Mouse (Mus musculus) adrenal gland, adult (tissue): ENCODE results near the gene Nmrk2.
A peak's percentile ranks its signal among the peaks of the same experiment; 100 is the strongest.

Experiments used
- DNase-seq, 2 experiments: peaks; one replicate each; pipeline ENCODE4 v3.0.0; 2022 to 2023; ENCODE audit warnings: low spot score in 1 of 2; ENCODE audit not compliant: inconsistent age in 2 of 2

Gene Nmrk2

DNA sequence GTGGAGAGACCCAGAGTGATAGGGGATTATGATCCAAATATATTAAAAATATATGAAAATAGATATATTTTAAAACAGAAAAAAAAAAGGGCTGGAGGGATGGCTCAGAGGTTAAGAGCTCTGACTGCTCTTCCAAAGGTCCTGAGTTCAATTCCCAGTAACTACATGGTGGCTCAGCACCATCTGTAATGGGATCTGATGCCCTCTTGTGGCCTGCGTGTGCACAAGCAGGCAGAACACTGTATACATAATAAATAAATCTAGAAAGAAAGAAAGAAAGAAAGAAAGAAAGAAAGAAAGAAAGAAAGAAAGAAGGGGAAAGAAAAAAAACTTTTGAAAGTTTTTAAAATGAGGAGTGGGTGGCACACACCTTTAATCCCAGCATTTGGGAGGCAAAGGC is 15.4 kb upstream of the Nmrk2 start:
- peak in 1 of 2 experiments; percentile 46 for DNase-seq

DNA sequence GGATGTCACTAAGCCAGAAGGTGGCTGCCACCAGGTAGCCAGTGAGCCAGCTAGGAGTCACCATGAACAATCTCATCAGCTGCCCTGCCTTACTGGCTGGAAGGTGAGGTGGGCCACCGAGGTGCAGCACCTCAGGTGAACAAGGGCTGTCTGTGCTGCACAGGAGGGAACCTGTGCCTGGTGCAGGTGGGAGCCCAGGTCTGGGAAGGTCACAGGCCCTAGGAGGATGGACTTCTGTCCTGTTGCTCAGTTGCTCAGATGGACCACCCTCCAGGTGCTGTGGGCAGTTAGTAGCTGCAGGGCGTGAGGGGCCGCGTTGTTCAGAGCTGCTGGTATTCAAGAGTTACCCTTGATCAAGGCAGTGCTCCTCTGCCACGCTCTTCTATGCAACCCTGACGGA is 15.0 kb upstream of the Nmrk2 start:
- no peak for DNase-seq

DNA sequence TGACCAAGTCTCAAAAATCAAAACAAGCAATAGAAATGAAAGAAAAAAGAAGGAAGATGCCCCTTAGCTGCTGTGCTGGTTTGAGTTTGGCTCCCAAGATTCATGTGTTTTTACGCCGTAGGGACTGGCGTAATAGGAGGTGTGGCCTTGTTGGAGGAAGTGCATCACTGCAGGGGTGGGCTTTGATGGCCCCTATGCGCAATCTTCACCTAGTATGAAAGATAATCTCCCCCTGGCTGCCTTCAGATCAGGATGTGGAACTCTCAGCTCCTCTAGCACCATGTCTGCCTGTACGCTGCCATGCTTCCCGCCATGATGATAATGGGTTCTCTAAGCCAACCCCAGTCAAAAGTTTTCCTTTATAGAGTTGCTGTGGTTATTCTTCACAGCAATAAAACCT is 14.4 kb upstream of the Nmrk2 start:
- no peak for DNase-seq

DNA sequence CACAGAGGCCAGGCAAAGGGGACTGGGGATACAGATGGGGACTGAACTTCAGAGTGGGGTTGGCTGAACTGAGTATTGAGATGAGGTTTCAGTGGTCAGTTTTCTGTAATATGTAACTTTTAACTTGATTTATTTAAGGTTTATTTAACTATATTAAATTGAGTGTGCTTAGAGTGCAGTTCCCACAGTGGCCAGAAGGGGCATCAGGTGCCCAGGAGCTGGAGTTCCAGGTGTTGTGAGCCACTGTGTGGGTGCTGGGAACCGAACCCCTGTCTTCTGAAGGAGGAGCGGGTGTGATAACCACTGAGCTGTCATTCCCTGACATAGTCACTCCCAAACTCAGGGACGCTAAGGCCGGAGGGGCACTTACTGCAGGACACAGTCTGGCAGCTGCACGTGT is 8.3 kb upstream of the Nmrk2 start:
- DNase-seq = no peak

- DNase-seq = no peak
Measured at GRCm38 (mm10) chr10:81204137-81204536, 2.3 kb upstream of the Nmrk2 start.

DNA sequence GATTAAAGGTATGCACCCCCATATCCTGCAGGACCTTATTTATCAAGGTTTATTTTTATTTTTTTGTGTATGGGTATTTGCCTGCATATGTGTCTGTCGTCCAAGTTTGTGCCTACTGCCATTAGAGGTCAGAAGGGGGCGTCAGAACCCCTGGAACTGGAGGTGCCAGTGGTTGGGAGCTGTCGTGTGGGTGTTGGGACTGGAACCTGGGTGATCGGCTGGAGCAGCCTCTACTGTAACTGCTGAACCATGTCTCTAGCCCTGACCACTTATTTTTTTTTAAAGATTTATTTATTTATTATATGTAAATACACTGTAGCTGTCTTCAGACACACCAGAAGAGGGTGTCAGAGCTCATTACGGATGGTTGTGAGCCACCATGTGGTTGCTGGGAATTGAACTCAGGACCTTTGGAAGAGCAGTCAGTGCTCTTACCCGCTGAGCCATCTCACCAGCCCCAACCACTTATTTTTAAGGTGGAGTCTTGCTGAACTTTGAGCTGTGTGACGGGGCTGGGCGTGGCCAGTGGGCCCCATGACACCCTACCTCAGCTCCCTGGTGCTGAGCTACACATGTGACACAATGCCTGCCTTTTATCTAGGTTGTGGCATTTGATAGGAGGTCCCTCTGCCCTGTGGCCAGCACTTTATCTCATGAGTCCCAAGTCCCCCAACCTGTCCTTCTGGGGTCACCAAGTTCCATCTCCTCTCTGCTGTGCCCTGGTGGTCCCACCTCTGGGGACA is 1.3 kb upstream of the Nmrk2 start:
- DNase-seq = no peak

- DNase-seq = no peak
Measured at GRCm38 (mm10) chr10:81200605-81201287, 1.1 kb downstream of the Nmrk2 start.

DNA sequence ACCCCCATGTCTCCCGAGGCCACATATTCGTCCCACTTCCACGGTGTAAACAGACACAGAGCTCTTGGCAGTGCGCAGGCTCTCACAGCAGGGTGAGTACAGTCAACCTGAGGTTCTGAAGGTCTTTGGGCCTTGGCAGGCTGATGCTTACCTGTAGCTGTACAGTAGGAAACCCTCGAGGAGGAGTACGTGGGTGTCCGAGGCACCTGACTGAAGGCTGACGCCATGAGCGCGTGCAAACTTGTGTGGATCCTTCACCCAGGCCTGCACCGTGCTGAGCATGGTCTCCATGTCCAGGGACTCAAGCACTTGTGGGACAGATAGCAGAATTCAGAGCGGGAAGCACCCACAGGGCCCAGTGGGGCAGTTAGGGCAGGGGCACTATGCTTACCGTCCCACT is 1.7 kb downstream of the Nmrk2 start:
- no peak for DNase-seq

DNA sequence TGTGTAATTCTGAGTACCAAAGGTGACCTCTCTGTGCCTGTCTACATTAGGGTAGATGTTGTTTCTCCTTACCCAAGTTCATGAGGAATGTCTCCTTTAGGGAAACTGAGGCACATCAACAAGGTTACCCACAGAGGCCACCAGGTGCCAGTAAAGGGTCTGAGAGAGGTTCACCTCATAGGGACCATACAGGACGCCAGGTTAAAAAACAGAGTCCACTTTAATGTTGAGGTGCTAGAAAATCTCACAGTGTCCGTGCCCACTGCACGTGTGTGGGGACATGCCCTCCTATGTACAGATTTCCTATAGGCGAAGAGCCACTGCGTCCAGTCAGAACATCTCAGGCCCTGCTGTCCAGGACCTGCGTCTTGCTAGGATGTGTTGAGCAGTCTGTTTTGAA is 2.9 kb downstream of the Nmrk2 start:
- DNase-seq = no peak

GRCm38 (mm10) chr10:81198230-81198629 is 3.6 kb downstream of the Nmrk2 start:
- DNase-seq = peak; percentile 40 to 85

GRCm38 (mm10) chr10:81197305-81197704 is 4.5 kb downstream of the Nmrk2 start:
- no peak for DNase-seq

DNA sequence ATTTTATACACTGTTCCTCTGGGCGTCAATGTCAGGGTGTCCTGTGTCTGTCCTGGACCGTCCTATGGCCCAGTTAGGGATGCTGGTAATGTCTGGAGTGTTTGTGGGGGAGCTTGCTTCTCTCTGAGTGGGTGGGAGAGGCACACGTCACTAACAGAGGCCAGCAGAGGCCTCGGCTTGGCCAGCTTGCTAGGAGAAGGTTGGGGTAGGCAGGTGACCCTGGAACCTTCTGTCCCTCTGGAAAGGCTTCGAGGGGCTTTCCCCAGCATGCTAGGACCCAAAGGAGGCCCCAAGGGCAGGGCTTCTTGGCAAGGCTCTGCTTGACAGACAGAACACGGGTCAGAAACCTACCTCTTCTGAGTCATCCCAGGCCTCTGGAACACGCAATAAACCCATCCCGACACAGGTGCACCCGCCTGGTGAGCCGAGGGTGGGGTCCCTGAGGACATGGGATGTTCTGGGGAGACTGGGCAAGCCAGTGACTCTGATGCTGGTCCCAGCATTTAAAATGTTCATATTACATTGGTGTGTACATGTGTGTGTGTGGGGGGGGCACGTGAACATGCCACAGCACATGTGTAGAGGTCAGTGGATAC is 5.3 kb downstream of the Nmrk2 start:
- DNase-seq = no peak

- DNase-seq = peak in 1 of 2 experiments; percentile 32
Measured at GRCm38 (mm10) chr10:81195300-81195699, 6.6 kb downstream of the Nmrk2 start.

- peak in 1 of 2 experiments; percentile 65 for DNase-seq
Measured at GRCm38 (mm10) chr10:81193991-81194774, 7.7 kb downstream of the Nmrk2 start.

GRCm38 (mm10) chr10:81192968-81193501 is 8.8 kb downstream of the Nmrk2 start:
- DNase-seq = peak in 1 of 2 experiments; percentile 78

DNA sequence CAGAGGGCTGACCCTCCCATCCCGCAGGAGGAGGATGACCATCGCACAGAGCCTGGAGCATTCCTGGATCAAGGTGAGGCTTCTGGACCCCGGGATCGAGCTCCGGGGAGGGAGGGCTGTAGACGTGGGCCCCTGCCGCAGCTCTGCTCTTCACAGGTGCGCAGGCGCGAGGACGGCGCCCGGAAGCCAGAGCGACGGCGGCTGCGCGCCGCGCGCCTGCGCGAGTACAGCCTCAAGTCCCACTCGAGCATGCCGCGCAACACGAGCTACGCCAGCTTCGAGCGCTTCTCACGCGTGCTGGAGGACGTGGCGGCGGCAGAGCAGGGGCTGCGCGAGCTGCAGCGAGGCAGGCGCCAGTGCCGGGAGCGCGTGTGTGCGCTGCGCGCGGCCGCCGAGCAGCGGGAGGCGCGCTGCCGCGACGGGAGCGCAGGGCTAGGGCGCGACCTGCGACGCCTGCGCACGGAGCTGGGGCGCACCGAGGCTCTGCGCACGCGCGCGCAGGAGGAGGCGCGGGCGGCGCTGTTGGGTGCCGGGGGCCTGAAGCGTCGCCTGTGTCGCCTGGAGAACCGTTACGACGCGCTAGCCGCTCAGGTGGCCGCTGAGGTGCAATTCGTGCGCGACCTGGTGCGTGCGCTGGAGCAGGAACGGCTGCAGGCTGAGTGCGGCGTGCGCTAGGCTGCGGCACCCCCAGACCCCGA is 9.4 kb downstream of the Nmrk2 start:
- peak; percentile 92 to 95 for DNase-seq

GRCm38 (mm10) chr10:81191342-81191982 is 10.4 kb downstream of the Nmrk2 start:
- DNase-seq = no peak

DNA sequence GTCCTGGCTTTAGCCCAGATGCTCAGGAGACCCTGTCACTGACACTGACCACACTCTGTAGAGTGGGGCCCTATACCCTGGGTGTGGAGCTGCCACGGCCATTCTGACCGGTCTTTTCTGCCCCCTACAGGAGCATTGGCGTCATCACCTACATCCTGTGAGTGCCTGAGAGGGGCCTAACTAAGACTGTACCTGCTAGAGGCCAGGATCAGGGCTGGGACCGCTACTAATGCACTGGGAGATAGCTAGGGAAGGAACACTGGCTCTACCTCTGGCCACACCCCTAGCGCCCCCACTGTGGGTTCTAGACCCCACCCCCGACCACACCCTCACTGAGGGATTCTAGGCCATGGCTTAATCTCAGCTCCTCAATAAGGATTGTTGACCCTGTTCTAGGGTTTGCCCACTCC is 10.9 kb downstream of the Nmrk2 start:
- DNase-seq = peak in 1 of 2 experiments; percentile 57

DNA sequence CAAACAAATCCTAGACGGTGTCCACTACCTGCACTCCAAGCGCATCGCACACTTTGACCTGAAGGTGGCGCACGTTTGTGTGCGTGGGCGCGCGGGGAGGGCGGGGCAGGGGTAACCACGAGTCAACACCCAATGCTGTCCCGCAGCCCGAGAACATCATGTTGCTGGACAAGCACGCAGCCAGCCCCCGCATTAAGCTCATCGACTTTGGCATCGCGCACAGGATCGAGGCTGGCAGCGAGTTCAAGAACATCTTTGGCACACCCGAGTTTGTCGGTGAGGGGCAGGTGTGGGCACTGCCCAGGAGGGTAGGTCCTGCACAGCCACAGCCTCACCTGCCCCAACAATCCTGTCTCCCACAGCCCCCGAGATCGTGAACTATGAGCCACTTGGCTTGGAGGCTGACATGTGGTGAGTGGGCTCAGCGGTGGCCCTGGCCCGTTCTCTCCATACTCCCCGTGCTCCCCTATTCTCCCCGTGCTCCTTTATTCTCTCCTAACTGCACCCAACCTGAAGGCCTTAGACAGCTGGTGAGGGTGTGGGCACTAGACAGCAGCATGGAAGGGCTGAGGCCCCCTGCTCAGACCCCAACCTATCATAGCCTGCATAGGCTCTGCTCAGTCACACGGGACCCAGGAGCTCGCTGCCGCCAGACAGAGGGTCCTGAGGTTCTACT is 11.5 kb downstream of the Nmrk2 start:
- peak in 1 of 2 experiments; percentile 61 for DNase-seq
